Mouse (Mus musculus): ENCODE data around the gene Slc10a7. TPM values are rescaled to one million over a fixed set of nuclear protein-coding genes. Genes with fewer than 3 reads are reported as not detected.
"Not testable (repeated sequence)": the region's sequence is repeated elsewhere in the genome, so short reads cannot be mapped to it uniquely, and the experiment has no call there.

The Slc10a7 gene
- total and polyA plus RNA-seq, 3 experiments: 13.7 to 27.3 TPM; not detected in 1

DNA sequence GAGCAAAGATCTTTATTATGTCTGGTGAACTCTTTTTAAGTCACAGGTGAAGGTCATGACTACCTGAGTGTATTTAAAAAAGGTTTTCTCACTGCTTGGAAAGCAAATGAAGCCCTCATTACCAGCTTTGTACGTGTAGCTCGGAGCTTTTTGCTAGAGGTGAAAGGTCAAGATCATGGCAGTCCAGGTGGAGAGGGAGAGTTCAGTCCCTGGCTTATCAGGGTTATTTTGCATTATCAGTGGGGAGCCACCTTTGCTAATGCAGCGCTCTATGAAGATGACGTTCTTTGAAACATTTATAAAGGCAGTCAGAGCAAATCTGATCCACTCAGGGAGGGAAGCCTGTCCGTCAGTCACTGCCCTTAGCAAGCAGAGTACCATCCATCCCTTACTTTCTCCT, 27.6 kb downstream of the Slc10a7 start:
- DNase-seq (ENCODE audit: low read depth, low spot score): no peak
- H3K9ac ChIP-seq (ENCODE audit: control insufficient read depth, low read depth, low read length, poor library complexity, severe bottlenecking): no peak overlapping the region
- no peak for TF ChIP-seq ETS1 (IDR thresholded peaks at IDR 0.05; ENCODE audit: low read depth, low read length)
- TF ChIP-seq MYB (IDR thresholded peaks at IDR 0.05; ENCODE audit: low read depth, low read length): no peak
- no peak for TF ChIP-seq GATA1 (IDR thresholded peaks at IDR 0.05; ENCODE audit: low read depth, low read length)
- TF ChIP-seq CTCF (IDR thresholded peaks at IDR 0.05 in 2 of 3, conservative IDR thresholded peaks at IDR 0.05 in 1 of 3; ENCODE audit: control insufficient read depth in 1 of 3, insufficient read depth in 1 of 3, low read depth in 2 of 3, low read length in 3 of 3, poor library complexity in 1 of 3, severe bottlenecking in 1 of 3): no peak
- no peak for TF ChIP-seq HCFC1 (IDR thresholded peaks at IDR 0.05; ENCODE audit: low read depth, low read length)
- no peak for TF ChIP-seq EP300 (IDR thresholded peaks at IDR 0.05; ENCODE audit: low read depth in 1 of 2, low read length in 2 of 2)
- TF ChIP-seq ELF1 (IDR thresholded peaks at IDR 0.05; ENCODE audit: low read depth, low read length): no peak
- TF ChIP-seq ZNF384 (IDR thresholded peaks at IDR 0.05; ENCODE audit: low read depth, low read length): no peak
- no peak for TF ChIP-seq BHLHE40 (IDR thresholded peaks at IDR 0.05; ENCODE audit: borderline replicate concordance, low read depth, low read length)
- no peak for TF ChIP-seq MAFK (IDR thresholded peaks at IDR 0.05; ENCODE audit: borderline replicate concordance, low read depth, low read length)
- no peak for TF ChIP-seq USF2 (IDR thresholded peaks at IDR 0.05; ENCODE audit: borderline replicate concordance in 1 of 2, insufficient read depth in 1 of 2, low read depth in 1 of 2, low read length in 2 of 2)
- TF ChIP-seq ZKSCAN1 (IDR thresholded peaks at IDR 0.05; ENCODE audit: low read depth, low read length): no peak
- TF ChIP-seq RCOR1 (IDR thresholded peaks at IDR 0.05; ENCODE audit: low read depth, low read length): no peak
- TF ChIP-seq MAX (IDR thresholded peaks at IDR 0.05; ENCODE audit: low read length): no peak
- TF ChIP-seq SIN3A (IDR thresholded peaks at IDR 0.05; ENCODE audit: low read length): no peak
- no peak for TF ChIP-seq E2F4 (IDR thresholded peaks at IDR 0.05; ENCODE audit: borderline replicate concordance, low read depth, low read length)
- no peak for TF ChIP-seq RAD21 (IDR thresholded peaks at IDR 0.05; ENCODE audit: low read depth, low read length)
- H3K9me3 ChIP-seq (replicated peaks; ENCODE audit: insufficient read depth, low read length): no peaks in the 10 kb centered on the region
- peaks cover 0 to 8% of the 10 kb centered on the region in 2 experiments; a peak in 2 of 4 replicates for H3K36me3 ChIP-seq (ENCODE audit: control insufficient read depth in 1 of 2, insufficient read depth in 2 of 2, low read length in 2 of 2)
- no peaks in the 10 kb centered on the region for H3K79me2 ChIP-seq (ENCODE audit: control insufficient read depth, insufficient read depth, low read length, poor library complexity)
- H3K4me1 ChIP-seq (ENCODE audit: control insufficient read depth in 1 of 2, insufficient read depth in 2 of 2, low read length in 2 of 2): no peaks in the 10 kb centered on the region
- H3K27me3 ChIP-seq (ENCODE audit: control insufficient read depth in 1 of 2, insufficient read depth in 2 of 2, low read length in 2 of 2): no peaks in the 10 kb centered on the region
- no peak overlapping the region for H3K4me3 ChIP-seq (ENCODE audit: control insufficient read depth in 1 of 2, insufficient read depth in 1 of 2, low read depth in 2 of 2, low read length in 2 of 2)
- H3K27ac ChIP-seq (ENCODE audit: control insufficient read depth, low read depth, low read length): no peak overlapping the region

GRCm38 (mm10) chr8:78537795-78538194, 28.6 kb downstream of the Slc10a7 start:
- no peak overlapping the region for H3K9ac ChIP-seq (ENCODE audit: control insufficient read depth, low read depth, low read length, poor library complexity, severe bottlenecking)
- H3K27ac ChIP-seq (ENCODE audit: control insufficient read depth, low read depth, low read length): no peak overlapping the region
- TF ChIP-seq USF1 (IDR thresholded peaks at IDR 0.05; ENCODE audit: low read depth, low read length): no peak
- TF ChIP-seq MYB (IDR thresholded peaks at IDR 0.05; ENCODE audit: low read depth, low read length): no peak
- no peak for TF ChIP-seq POLR2AphosphoS2 (IDR thresholded peaks at IDR 0.05; ENCODE audit: low read length)
- TF ChIP-seq KAT2A (conservative IDR thresholded peaks at IDR 0.05; ENCODE audit: low read depth, low read length): no peak
- H3K36me3 ChIP-seq (ENCODE audit: control insufficient read depth in 1 of 2, insufficient read depth in 2 of 2, low read length in 2 of 2): peaks cover 0 to 10% of the 10 kb centered on the region in 2 experiments; a peak in 2 of 4 replicates
- DNase-seq (ENCODE audit: low read depth, low spot score): no peak
- H3K4me1 ChIP-seq (ENCODE audit: control insufficient read depth in 1 of 2, insufficient read depth in 2 of 2, low read length in 2 of 2): no peaks in the 10 kb centered on the region
- no peak overlapping the region for H3K4me3 ChIP-seq (ENCODE audit: control insufficient read depth in 1 of 2, insufficient read depth in 1 of 2, low read depth in 2 of 2, low read length in 2 of 2)
- no peaks in the 10 kb centered on the region for H3K79me2 ChIP-seq (ENCODE audit: control insufficient read depth, insufficient read depth, low read length, poor library complexity)
- H3K9me3 ChIP-seq (replicated peaks; ENCODE audit: insufficient read depth, low read length): no peaks in the 10 kb centered on the region
- no peaks in the 10 kb centered on the region for H3K27me3 ChIP-seq (ENCODE audit: control insufficient read depth in 1 of 2, insufficient read depth in 2 of 2, low read length in 2 of 2)

DNA sequence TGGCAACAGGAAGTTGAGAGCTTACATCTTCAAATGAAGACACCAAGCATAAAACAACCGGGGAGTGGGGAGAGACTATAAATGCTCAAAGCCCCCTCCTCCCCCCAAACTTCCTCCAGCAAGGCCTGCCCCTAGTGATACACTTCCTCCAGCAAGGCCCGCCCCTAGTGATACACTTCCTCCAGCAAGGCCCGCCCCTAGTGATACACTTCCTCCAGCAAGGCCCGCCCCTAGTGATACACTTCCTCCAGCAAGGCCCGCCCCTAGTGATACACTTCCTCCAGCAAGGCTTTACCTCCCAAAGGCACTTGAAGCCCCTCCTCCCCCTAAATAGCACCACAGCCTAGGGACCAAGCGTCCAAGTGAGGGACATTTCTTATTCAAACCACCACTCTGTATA, 33.5 kb downstream of the Slc10a7 start:
- peak; percentile 10 for DNase-seq (ENCODE audit: low read depth, low spot score)
- H3K4me1 ChIP-seq (ENCODE audit: control insufficient read depth in 1 of 2, insufficient read depth in 2 of 2, low read length in 2 of 2); H3K4me3 ChIP-seq (ENCODE audit: control insufficient read depth in 1 of 2, insufficient read depth in 1 of 2, low read depth in 2 of 2, low read length in 2 of 2); H3K9ac ChIP-seq (ENCODE audit: control insufficient read depth, low read depth, low read length, poor library complexity, severe bottlenecking); H3K9me3 ChIP-seq (replicated peaks; ENCODE audit: insufficient read depth, low read length); H3K27ac ChIP-seq (ENCODE audit: control insufficient read depth, low read depth, low read length); H3K79me2 ChIP-seq (ENCODE audit: control insufficient read depth, insufficient read depth, low read length, poor library complexity); H3K36me3 ChIP-seq (ENCODE audit: control insufficient read depth in 1 of 2, insufficient read depth in 2 of 2, low read length in 2 of 2); H3K27me3 ChIP-seq (ENCODE audit: control insufficient read depth in 1 of 2, insufficient read depth in 2 of 2, low read length in 2 of 2): not testable (repeated sequence)

All from MEL (cell line).